Mouse (Mus musculus): Measurements from ENCODE around the gene Ush1c. TPM values are rescaled to one million over a fixed set of nuclear protein-coding genes. Genes with fewer than 3 reads are reported as not detected.

Gene Ush1c
- polyA plus RNA-seq, 1 experiment from 2014 or later: 2.1 TPM

- Histone ChIP-seq H3K27me3 (ENCODE audit: control insufficient read depth, insufficient read depth, low read length) (no peaks in the 10 kb centered on the region; the same call in 1 of the 2 replicates), H3K27ac (replicated peaks in 1 of 2; ENCODE audit: control insufficient read depth in 1 of 2, insufficient read depth in 1 of 2, low read depth in 2 of 2, low read length in 2 of 2) (no peak overlapping the region), H3K4me3 (ENCODE audit: control insufficient read depth in 1 of 2, insufficient read depth in 1 of 2, low read depth in 1 of 2, low read length in 2 of 2) (no peak overlapping the region), H3K9me3 (ENCODE audit: control insufficient read depth, low read length) (no peaks in the 10 kb centered on the region), H3K4me2 (ENCODE audit: low read length) (no peak overlapping the region), H3K4me1 (ENCODE audit: control insufficient read depth in 2 of 2, insufficient read depth in 2 of 2, low read length in 2 of 2) (no peaks in the 10 kb centered on the region), H3K9ac (ENCODE audit: low read length) (no peak overlapping the region), H3K36me3 (ENCODE audit: control insufficient read depth, insufficient read depth, low read length) (no peaks in the 10 kb centered on the region)
- 86% methylated on average over 8 of the region's 8 CpGs for WGBS
- ATAC-seq (ENCODE audit: insufficient number of reproducible peaks, insufficient read depth, low FRiP score, low read depth): no peak
Measured at GRCm38 (mm10) chr7:46208131-46208530, 30.2 kb downstream of the Ush1c start.

GRCm38 (mm10) chr7:46204775-46205174 is 33.5 kb downstream of the Ush1c start:
- ATAC-seq (ENCODE audit: insufficient number of reproducible peaks, insufficient read depth, low FRiP score, low read depth): no peak
- Histone ChIP-seq H3K36me3 (ENCODE audit: control insufficient read depth, insufficient read depth, low read length) (no peaks in the 10 kb centered on the region), H3K9ac (ENCODE audit: low read length) (no peak overlapping the region), H3K4me1 (ENCODE audit: control insufficient read depth in 2 of 2, insufficient read depth in 2 of 2, low read length in 2 of 2) (peaks cover 0 to 3% of the 10 kb centered on the region in 2 experiments; a peak in 1 of 4 replicates), H3K4me3 (ENCODE audit: control insufficient read depth in 1 of 2, insufficient read depth in 1 of 2, low read depth in 1 of 2, low read length in 2 of 2) (no peak overlapping the region), H3K27ac (replicated peaks in 1 of 2; ENCODE audit: control insufficient read depth in 1 of 2, insufficient read depth in 1 of 2, low read depth in 2 of 2, low read length in 2 of 2) (no peak overlapping the region), H3K27me3 (ENCODE audit: control insufficient read depth, insufficient read depth, low read length) (no peaks in the 10 kb centered on the region; the same call in 1 of the 2 replicates), H3K9me3 (ENCODE audit: control insufficient read depth, low read length) (no peaks in the 10 kb centered on the region), H3K4me2 (ENCODE audit: low read length) (no peak overlapping the region)
- 71% methylated on average over 6 of the region's 6 CpGs for WGBS

DNA sequence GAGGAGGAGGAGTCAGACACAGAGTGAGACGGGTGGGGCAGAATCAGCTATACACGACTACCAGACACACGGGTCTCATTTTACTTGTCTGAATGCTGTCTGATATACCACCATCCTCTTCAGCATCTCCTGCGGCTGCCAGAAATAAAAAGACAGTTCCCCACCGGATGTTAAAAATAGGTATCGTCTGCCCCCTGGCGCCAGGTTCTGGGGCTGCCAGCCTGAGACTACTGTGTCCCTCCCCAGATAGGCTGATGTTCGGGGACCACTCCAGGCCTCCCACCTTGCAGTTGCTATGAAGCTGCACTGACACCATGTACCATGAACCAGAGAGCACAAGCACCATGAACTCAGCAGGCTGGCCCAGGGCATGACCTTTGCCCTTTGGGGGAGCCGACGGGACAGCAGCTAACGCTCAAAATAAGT is 34.2 kb downstream of the Ush1c start:
- no peaks in the 10 kb centered on the region for H3K36me3 ChIP-seq (ENCODE audit: control insufficient read depth, insufficient read depth, low read length)
- no peaks in the 10 kb centered on the region for H3K9me3 ChIP-seq (ENCODE audit: control insufficient read depth, low read length)
- no peaks in the 10 kb centered on the region; the same call in 1 of the 2 replicates for H3K27me3 ChIP-seq (ENCODE audit: control insufficient read depth, insufficient read depth, low read length)
- no peak overlapping the region for H3K4me2 ChIP-seq (ENCODE audit: low read length)
- H3K27ac ChIP-seq (replicated peaks in 1 of 2; ENCODE audit: control insufficient read depth in 1 of 2, insufficient read depth in 1 of 2, low read depth in 2 of 2, low read length in 2 of 2): no peak overlapping the region
- WGBS: 41% methylated on average over 11 of the region's 11 CpGs
- H3K9ac ChIP-seq (ENCODE audit: low read length): no peak overlapping the region
- ATAC-seq (ENCODE audit: insufficient number of reproducible peaks, insufficient read depth, low FRiP score, low read depth): no peak
- H3K4me1 ChIP-seq (ENCODE audit: control insufficient read depth in 2 of 2, insufficient read depth in 2 of 2, low read length in 2 of 2): peaks cover 0 to 3% of the 10 kb centered on the region in 2 experiments; a peak in 1 of 4 replicates
- no peak overlapping the region for H3K4me3 ChIP-seq (ENCODE audit: control insufficient read depth in 1 of 2, insufficient read depth in 1 of 2, low read depth in 1 of 2, low read length in 2 of 2)

- Histone ChIP-seq H3K9ac (ENCODE audit: low read length) (no peak overlapping the region), H3K9me3 (ENCODE audit: control insufficient read depth, low read length) (no peaks in the 10 kb centered on the region), H3K4me2 (ENCODE audit: low read length) (no peak overlapping the region), H3K27me3 (ENCODE audit: control insufficient read depth, insufficient read depth, low read length) (no peaks in the 10 kb centered on the region; the same call in 1 of the 2 replicates), H3K27ac (replicated peaks in 1 of 2; ENCODE audit: control insufficient read depth in 1 of 2, insufficient read depth in 1 of 2, low read depth in 2 of 2, low read length in 2 of 2) (no peak overlapping the region), H3K36me3 (ENCODE audit: control insufficient read depth, insufficient read depth, low read length) (no peaks in the 10 kb centered on the region), H3K4me1 (ENCODE audit: control insufficient read depth in 2 of 2, insufficient read depth in 2 of 2, low read length in 2 of 2) (peaks cover 0 to 3% of the 10 kb centered on the region in 2 experiments; a peak in 1 of 4 replicates), H3K4me3 (ENCODE audit: control insufficient read depth in 1 of 2, insufficient read depth in 1 of 2, low read depth in 1 of 2, low read length in 2 of 2) (no peak overlapping the region)
- ATAC-seq (ENCODE audit: insufficient number of reproducible peaks, insufficient read depth, low FRiP score, low read depth): no peak
- WGBS: 24% methylated on average over 14 of the region's 14 CpGs
Measured at GRCm38 (mm10) chr7:46201649-46202048, 36.7 kb downstream of the Ush1c start.

DNA sequence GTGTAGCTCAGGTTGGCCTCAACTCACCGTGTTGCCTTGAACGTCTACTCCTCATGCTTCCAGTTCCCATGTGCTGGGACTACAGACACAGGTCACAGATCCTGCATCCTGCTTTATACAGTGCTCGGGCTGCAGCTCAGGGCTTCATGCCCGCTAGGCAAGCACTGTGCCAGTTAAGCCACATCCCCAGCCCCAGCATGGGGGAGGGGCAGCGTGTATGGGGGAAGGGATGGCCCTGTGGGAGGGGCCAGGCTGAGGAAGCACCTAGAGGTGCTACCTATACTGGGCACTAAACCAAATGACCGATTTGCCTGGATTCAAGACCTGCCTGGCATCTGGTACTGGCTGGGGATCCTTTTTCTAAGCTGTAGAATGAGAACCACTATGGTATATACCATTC is 38.3 kb downstream of the Ush1c start:
- H3K4me3 ChIP-seq (ENCODE audit: control insufficient read depth in 1 of 2, insufficient read depth in 1 of 2, low read depth in 1 of 2, low read length in 2 of 2): no peak overlapping the region
- no peak overlapping the region for H3K9ac ChIP-seq (ENCODE audit: low read length)
- WGBS: 69% methylated on average over 6 of the region's 6 CpGs
- ATAC-seq (ENCODE audit: insufficient number of reproducible peaks, insufficient read depth, low FRiP score, low read depth): no peak
- no peaks in the 10 kb centered on the region for H3K36me3 ChIP-seq (ENCODE audit: control insufficient read depth, insufficient read depth, low read length)
- H3K27me3 ChIP-seq (ENCODE audit: control insufficient read depth, insufficient read depth, low read length): no peaks in the 10 kb centered on the region
- no peaks in the 10 kb centered on the region for H3K9me3 ChIP-seq (ENCODE audit: control insufficient read depth, low read length)
- no peak overlapping the region for H3K4me2 ChIP-seq (ENCODE audit: low read length)
- H3K4me1 ChIP-seq (ENCODE audit: control insufficient read depth in 2 of 2, insufficient read depth in 2 of 2, low read length in 2 of 2): peaks cover 0 to 3% of the 10 kb centered on the region in 2 experiments; a peak in 1 of 4 replicates
- no peak overlapping the region for H3K27ac ChIP-seq (replicated peaks in 1 of 2; ENCODE audit: control insufficient read depth in 1 of 2, insufficient read depth in 1 of 2, low read depth in 2 of 2, low read length in 2 of 2)

DNA sequence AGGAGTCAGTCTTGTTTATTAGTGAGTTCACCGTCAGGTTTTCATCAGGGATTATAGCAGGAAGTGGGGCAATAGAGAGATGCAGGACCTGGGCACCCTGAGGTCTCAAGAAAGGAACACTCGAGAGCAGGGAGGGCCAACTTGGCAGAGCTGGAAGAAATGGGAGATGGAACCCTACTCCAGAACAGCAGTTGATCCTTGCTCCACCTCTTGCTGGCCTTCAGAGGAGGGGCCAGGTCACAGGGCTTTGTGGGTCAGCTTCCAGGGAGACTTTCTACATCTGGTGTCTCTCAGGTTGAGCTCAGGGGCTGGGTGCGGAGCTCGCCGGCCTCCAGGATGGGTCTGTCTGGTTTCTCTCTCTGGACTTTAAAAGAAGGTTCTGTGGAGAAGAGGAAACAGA is 42.9 kb downstream of the Ush1c start:
- H3K4me1 ChIP-seq (ENCODE audit: control insufficient read depth in 2 of 2, insufficient read depth in 2 of 2, low read length in 2 of 2): no peaks in the 10 kb centered on the region
- no peak for ATAC-seq (ENCODE audit: insufficient number of reproducible peaks, insufficient read depth, low FRiP score, low read depth)
- H3K4me2 ChIP-seq (ENCODE audit: low read length): no peak overlapping the region
- no peaks in the 10 kb centered on the region for H3K36me3 ChIP-seq (ENCODE audit: control insufficient read depth, insufficient read depth, low read length)
- no peak overlapping the region for H3K9ac ChIP-seq (ENCODE audit: low read length)
- no peak overlapping the region for H3K27ac ChIP-seq (replicated peaks in 1 of 2; ENCODE audit: control insufficient read depth in 1 of 2, insufficient read depth in 1 of 2, low read depth in 2 of 2, low read length in 2 of 2)
- no peaks in the 10 kb centered on the region for H3K9me3 ChIP-seq (ENCODE audit: control insufficient read depth, low read length)
- H3K27me3 ChIP-seq (ENCODE audit: control insufficient read depth, insufficient read depth, low read length): no peaks in the 10 kb centered on the region
- 73% methylated on average over 5 of the region's 5 CpGs for WGBS
- H3K4me3 ChIP-seq (ENCODE audit: control insufficient read depth in 1 of 2, insufficient read depth in 1 of 2, low read depth in 1 of 2, low read length in 2 of 2): no peak overlapping the region

GRCm38 (mm10) chr7:46184232-46184631 is 54.1 kb downstream of the Ush1c start:
- Histone ChIP-seq H3K4me1 (ENCODE audit: control insufficient read depth in 2 of 2, insufficient read depth in 2 of 2, low read length in 2 of 2) (no peaks in the 10 kb centered on the region; a peak in 1 of 4 replicates), H3K36me3 (ENCODE audit: control insufficient read depth, insufficient read depth, low read length) (no peaks in the 10 kb centered on the region), H3K4me3 (ENCODE audit: control insufficient read depth in 1 of 2, insufficient read depth in 1 of 2, low read depth in 1 of 2, low read length in 2 of 2) (no peak overlapping the region), H3K9ac (ENCODE audit: low read length) (no peak overlapping the region), H3K27ac (replicated peaks in 1 of 2; ENCODE audit: control insufficient read depth in 1 of 2, insufficient read depth in 1 of 2, low read depth in 2 of 2, low read length in 2 of 2) (no peak overlapping the region), H3K27me3 (ENCODE audit: control insufficient read depth, insufficient read depth, low read length) (peaks cover 25% of the 10 kb centered on the region), H3K9me3 (ENCODE audit: control insufficient read depth, low read length) (no peaks in the 10 kb centered on the region), H3K4me2 (ENCODE audit: low read length) (no peak overlapping the region)
- no peak for ATAC-seq (ENCODE audit: insufficient number of reproducible peaks, insufficient read depth, low FRiP score, low read depth)

DNA sequence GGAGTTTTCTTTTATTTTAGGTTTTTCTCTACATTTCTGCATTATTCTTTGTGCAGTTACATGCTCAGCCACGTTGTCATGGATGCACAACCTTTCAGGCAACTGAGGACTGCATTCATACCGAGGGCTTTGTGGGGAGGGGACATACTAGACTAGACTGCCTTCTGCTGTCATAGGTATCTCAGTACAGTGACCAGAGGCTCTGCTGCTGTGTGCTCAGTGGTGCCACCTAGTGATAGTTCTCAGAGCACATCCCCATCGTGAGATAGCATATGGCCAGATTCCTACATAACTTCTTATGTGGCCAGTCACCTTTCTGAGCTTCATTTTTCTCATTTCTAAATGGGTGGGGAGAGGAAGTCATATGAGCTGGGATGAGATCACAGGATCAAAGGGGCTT is 56.7 kb downstream of the Ush1c start:
- no peak overlapping the region for H3K4me3 ChIP-seq (ENCODE audit: control insufficient read depth in 1 of 2, insufficient read depth in 1 of 2, low read depth in 1 of 2, low read length in 2 of 2)
- no peaks in the 10 kb centered on the region for H3K9me3 ChIP-seq (ENCODE audit: control insufficient read depth, low read length)
- WGBS: 3% methylated on average over 3 of the region's 3 CpGs
- no peaks in the 10 kb centered on the region; a peak in 1 of 4 replicates for H3K4me1 ChIP-seq (ENCODE audit: control insufficient read depth in 2 of 2, insufficient read depth in 2 of 2, low read length in 2 of 2)
- H3K27ac ChIP-seq (replicated peaks in 1 of 2; ENCODE audit: control insufficient read depth in 1 of 2, insufficient read depth in 1 of 2, low read depth in 2 of 2, low read length in 2 of 2): no peak overlapping the region
- no peak overlapping the region for H3K9ac ChIP-seq (ENCODE audit: low read length)
- H3K27me3 ChIP-seq (ENCODE audit: control insufficient read depth, insufficient read depth, low read length): peaks cover 42% of the 10 kb centered on the region
- H3K36me3 ChIP-seq (ENCODE audit: control insufficient read depth, insufficient read depth, low read length): no peaks in the 10 kb centered on the region
- no peak for ATAC-seq (ENCODE audit: insufficient number of reproducible peaks, insufficient read depth, low FRiP score, low read depth)
- no peak overlapping the region for H3K4me2 ChIP-seq (ENCODE audit: low read length)
